Mouse (Mus musculus) brain, embryonic 14.5 days (tissue): Measurements from ENCODE around the gene Uqcc1.

Experiments
- CTCF ChIP-seq: fragments of 200-500 bp; IDR thresholded peaks from 2 replicates; pipeline ENCODE4 v1.5.1; 2012; ENCODE audit warnings: inconsistent platforms, mild to moderate bottlenecking, moderate library complexity, borderline replicate concordance; ENCODE audit not compliant: insufficient read depth, insufficient read length; ENCODE audit errors: extremely low read depth
- POLR2A ChIP-seq: fragments of 200-500 bp; IDR thresholded peaks from 2 replicates; pipeline ENCODE4 v1.6.1; 2012; ENCODE audit warnings: mild to moderate bottlenecking, inconsistent platforms, borderline replicate concordance; ENCODE audit not compliant: poor library complexity, insufficient read depth, insufficient read length, severe bottlenecking; ENCODE audit errors: extremely low read depth

- TF ChIP-seq CTCF (no peak), POLR2A (no peak)
Measured at GRCm38 (mm10) chr2:155804053-155804452, 126.1 kb downstream of the Uqcc1 start.
